Mouse (Mus musculus): ENCODE measurements around the gene Tmem160. TPM values are rescaled to one million over a fixed set of nuclear protein-coding genes. Genes with fewer than 3 reads are reported as not detected.

Tmem160 gene
- total RNA-seq (2021) = 100 to 1,000 TPM in 1 of 2 experiments, 10 to 100 TPM in 1; 86.4 to 103 TPM
- long read RNA-seq, transcript Tmem160-201 (3 exons, 815 nt) = major isoform, 101 of 226 reads
- long read RNA-seq, transcript Tmem160-202 (3 exons, 699 nt) = minor isoform, 5 of 226 reads
- long read RNA-seq, partial matches to known transcripts = 120 of 226 reads
- long read RNA-seq, other reads (novel, unspliced or antisense) = 0 of 226 reads

GRCm38 (mm10) chr7:16452587-16453073 is at the start of gene Tmem160:
Tmem160 (plus strand) TSS chr7:16452779.
- peak; percentile 85 to 90 for DNase-seq (ENCODE audit: low spot score in 2 of 2)

- no peak for DNase-seq (ENCODE audit: low spot score in 2 of 2)
Observed at GRCm38 (mm10) chr7:16402968-16403948, 49.3 kb upstream of the Tmem160 start.

DNA sequence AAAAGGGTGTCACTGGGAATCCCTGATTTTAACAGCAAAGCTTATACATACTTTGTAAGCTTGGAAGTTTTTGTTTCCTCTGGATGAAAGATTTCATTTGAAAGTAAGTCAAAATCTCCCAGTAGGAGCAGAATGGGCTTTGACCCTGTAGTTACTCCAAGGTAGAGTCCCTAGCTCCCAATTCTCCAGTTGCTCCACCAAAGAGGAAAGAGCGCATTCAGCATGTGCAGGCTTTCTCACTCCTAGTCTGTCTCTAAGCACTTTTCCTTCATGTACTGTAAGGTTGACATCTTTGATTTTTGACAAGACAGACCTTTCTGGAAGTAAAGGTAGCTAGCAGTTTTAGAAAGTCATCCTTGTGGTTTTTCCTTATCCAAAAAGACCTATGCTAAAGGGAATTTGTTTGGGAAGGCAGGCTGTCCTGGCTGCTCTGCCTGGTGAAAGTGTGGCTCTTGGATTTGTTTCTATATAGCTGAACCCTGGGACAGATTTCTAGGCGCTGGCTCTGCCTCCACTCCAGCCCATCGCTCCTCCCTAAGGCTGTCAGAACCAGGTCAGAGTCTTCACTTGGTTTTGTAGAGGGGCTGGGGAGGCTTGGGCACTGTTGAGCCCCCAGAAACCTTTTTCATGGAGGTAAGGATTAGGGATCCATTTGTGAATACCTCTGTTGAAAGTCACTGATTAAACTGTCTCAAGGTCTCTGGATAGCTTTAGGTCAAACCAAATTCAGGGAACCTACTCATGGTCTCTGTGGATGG is 48.1 kb upstream of the Tmem160 start:
- DNase-seq (ENCODE audit: low spot score in 2 of 2) = no peak

- no peak for DNase-seq (ENCODE audit: low spot score in 2 of 2)
Observed at GRCm38 (mm10) chr7:16405073-16405455, 47.5 kb upstream of the Tmem160 start.

DNA sequence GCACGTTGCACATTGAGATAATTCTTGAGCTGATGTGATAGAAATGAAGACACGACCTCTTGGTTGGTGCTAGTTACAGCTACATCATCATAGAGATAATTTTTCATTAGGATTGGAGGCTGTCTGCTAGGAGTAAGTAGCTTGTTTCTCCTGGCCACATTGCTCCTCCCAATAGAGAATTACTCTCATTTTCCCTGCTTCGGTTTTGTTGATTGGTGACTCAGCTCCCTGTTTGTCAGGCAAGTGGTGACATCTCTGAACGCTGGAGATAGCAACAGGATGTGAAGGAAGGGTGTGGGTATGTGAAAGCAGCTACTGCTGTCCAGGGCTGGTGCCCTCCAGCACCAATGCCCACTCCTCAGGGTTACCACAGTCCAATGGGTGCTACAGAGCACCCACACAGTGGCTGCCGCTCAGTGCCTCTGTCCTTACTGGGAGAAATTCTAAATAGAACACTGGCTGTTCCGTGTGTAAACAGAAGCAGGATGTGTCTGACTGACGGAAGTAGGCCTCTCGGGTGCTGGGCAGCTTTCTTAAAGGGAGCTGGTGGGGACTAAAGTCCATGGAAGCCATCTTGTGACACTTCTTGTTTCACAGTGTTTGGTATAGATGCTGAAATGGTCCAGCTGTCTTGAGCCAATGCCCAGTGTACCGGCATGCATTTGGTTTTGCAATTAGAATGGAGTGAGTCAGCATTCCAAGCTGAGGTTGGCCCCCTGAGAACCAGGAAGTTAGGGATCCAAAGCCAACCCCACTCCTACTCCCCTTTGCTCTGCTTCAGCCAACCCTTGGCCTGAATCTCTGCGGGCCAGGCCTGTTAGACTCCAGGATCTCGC is 46.8 kb upstream of the Tmem160 start:
- DNase-seq (ENCODE audit: low spot score in 2 of 2) = peak; percentile 36 to 37

GRCm38 (mm10) chr7:16406978-16407377 is 45.6 kb upstream of the Tmem160 start:
- DNase-seq (ENCODE audit: low spot score in 2 of 2) = no peak

GRCm38 (mm10) chr7:16411100-16411499 is 41.5 kb upstream of the Tmem160 start:
- DNase-seq (ENCODE audit: low spot score in 2 of 2) = no peak

DNA sequence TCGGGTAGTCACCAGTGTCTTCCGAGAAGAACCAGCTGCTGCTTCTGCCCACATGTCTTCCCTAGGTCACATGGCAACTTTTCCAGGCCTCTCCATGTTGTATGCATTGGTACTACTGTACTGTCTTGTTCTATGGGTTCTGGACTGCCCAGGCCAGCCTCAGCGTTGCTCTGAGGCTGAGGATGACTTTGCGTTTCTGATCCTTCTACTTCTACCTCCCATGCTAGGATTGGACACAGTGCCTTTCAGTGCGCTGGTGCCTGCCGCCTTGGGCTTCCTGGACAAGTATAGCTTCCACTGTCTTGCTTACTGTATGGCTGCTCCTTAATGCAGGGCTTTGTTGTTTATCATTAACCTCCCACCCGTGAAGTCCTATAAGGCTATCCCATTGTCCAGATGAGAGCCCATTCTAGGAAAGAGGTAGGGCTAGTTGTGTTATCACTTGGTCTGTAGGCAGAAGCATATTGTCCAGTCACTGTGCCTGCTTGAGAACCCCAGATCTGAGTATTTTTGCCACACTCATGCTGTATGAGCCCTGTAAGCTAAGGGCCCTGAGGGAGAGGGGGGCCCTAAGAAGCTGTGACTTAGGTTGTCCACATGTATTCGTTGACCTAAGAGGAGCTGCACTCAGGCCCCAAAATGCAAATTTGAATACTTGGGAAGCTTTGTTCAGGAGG is 40.2 kb upstream of the Tmem160 start:
- DNase-seq (ENCODE audit: low spot score in 2 of 2) = no peak

- DNase-seq (ENCODE audit: low spot score in 2 of 2) = no peak
Observed at GRCm38 (mm10) chr7:16412930-16413329, 39.6 kb upstream of the Tmem160 start.

DNA sequence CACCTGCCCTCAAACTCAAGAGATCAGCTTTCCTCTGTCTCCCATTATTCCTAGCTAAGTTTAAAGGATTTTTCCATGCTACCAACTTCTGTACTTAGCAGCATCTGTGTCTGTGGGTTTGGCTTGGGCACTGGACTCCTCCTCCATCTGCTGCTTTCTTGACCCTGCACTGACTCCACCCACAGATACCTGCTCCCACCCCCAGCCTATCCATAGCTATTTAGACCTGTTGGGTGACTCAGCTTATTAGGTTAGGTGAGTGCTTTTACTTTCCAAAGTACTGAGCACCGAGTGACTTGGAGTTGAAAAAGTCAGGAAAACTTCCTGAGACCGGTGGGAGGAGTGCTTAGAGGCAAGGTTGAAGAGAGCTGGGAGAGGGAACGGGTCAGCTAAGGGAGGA is 37.2 kb upstream of the Tmem160 start:
- DNase-seq (ENCODE audit: low spot score in 2 of 2) = no peak

DNA sequence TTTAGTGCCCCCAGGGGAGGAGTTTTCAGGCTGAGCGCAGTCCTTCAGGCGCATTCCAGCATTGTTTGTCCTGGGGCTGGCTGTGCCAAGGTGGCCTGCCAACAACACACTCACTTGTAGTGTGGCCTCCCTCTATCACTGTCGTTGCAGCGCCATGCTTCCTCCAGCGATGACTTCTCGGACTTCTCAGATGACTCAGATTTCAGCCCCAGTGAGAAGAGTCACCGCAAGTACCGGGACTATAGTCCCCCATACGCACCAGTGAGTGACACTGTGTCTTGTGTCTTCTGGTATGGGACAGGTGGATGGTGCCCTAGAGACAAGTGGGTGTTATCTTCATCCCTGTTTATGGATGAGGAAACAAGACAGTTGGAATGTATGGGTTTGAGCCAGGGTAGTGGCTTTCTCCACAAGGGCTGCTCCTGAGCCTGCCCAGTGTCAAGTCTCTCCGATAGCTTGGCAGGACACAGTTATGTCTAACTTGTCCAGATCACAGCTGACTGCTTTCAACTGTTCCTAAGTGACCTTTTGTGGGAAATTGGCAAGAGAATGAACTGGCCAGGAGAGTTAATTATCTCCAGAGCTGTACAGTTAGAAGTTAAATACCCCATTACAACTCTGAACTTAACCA is 35.3 kb upstream of the Tmem160 start:
- no peak for DNase-seq (ENCODE audit: low spot score in 2 of 2)

GRCm38 (mm10) chr7:16418713-16419112 is 33.9 kb upstream of the Tmem160 start:
- no peak for DNase-seq (ENCODE audit: low spot score in 2 of 2)

- no peak for DNase-seq (ENCODE audit: low spot score in 2 of 2)
Observed at GRCm38 (mm10) chr7:16420493-16421118, 32.0 kb upstream of the Tmem160 start.

DNA sequence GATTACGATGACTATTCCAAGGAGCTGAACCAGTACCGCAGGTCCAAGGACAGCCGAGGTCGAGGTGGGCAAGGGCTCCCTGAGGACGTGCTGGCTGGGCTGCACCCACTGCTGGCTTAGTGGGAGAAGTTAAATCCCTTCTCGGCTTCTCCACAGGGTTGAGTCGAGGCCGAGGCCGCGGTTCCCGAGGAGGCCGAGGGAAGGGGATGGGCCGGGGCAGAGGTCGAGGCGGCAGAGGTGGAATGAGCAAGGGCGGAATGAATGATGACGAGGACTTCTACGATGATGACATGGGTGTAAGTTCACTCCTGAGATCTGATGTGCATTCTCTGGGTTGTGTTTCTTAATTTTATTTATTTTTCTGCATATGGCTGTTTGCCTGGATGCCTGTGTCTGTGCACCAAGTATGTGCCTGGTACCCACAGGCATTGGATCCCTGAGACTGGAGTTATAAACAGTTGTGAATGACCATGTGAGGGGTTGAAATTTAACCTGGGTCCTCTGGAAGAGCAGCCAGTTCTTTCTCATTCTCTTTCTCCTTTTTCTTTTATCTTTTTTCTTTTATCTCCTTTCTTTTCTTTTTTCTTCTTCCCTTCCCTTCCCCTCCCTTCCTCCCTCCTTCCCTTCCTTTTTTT is 30.2 kb upstream of the Tmem160 start:
- DNase-seq (ENCODE audit: low spot score in 2 of 2) = no peak

- no peak for DNase-seq (ENCODE audit: low spot score in 2 of 2)
Observed at GRCm38 (mm10) chr7:16423731-16424130, 28.8 kb upstream of the Tmem160 start.

DNA sequence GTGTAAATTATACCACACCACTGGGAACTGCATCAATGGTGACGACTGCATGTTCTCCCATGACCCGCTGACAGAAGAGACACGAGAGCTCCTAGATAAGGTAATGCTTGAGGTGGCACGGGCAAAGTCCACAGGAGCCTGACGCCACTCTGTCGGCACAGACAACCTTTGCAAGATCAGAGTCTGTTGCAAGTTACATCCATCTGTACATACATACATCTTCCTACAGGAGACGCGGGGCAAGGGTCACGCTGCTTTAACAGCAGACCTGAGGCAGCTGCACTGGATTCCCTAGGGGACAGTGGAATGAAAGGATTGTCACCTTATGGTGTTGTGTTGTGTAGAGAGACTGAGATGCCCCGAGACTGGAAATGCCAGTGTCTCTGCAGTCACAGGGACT is 26.9 kb upstream of the Tmem160 start:
- DNase-seq (ENCODE audit: low spot score in 2 of 2) = no peak

- peak; percentile 71 to 79 for DNase-seq (ENCODE audit: low spot score in 2 of 2)
Observed at GRCm38 (mm10) chr7:16426129-16426729, 26.4 kb upstream of the Tmem160 start.

DNA sequence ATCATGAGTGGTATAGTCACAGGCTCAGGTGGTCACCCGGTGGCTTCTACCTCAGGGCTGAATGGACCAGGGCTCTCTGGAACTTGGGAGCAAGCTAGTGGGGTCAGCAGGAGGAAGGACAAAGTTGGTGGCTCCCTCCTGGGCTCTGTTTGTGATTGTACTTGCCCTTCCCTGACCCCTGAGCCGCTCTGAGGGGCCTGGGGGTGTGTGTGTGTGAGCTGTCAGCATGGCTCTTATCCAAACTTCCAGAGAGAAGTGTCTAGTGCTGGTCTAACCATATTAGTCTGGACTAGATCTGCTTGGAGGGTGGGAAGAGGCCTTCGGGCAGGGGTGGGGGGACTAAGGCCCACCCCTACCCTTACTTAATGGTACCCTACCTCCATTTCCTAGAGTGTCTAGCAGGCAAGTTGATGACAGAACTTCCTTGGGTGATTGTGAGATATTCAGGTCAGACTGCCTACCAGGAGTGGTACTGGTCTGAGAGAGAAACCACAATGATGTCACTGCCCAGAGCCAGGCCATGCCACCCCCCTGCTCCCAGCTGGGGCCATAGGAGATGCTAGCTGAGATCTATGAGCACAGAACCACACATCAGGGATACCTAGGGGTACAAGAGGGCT is 19.1 kb upstream of the Tmem160 start:
- DNase-seq (ENCODE audit: low spot score in 2 of 2) = no peak

Measured in layer of hippocampus, postnatal 10 days (tissue).